Mouse (Mus musculus) brain, adult 10 weeks (tissue): ENCODE results near the gene Cfap161. TPM values are rescaled to one million over a fixed set of nuclear protein-coding genes. Genes with fewer than 3 reads are reported as not detected.

Experiments
- polyA plus RNA-seq: library from polyadenylated mRNA; stranded (reverse); fragments of 350-450 nt; fragmentation: Illumina TruSeq; extraction: RNeasy Lipid Tissue Mini Kit (QIAGEN cat#74804); gene quantifications from one replicate; pipeline ENCODE4 v1.2.3, GENCODE M21; 2015; ENCODE audit warnings: low read depth, low replicate concordance

Cfap161 gene
- 4.2 TPM for polyA plus RNA-seq

GRCm38 (mm10) chr7:83794705-83795104 lies at the start of gene Cfap161:
Gene Cfap161 (minus strand): TSS chr7:83794880.

GRCm38 (mm10) chr7:83745413-83746106 lies 49.1 kb downstream of the Cfap161 start, which contains the start of gene Il16:
Gene Il16 (minus strand): TSS chr7:83745726.

Other genes starting within 250 kb of the Cfap161 start
- 0.27 TPM for gene Tmc3, start 210.0 kb downstream of the Cfap161 start, polyA plus RNA-seq
- gene Stard5, start 162.9 kb downstream of the Cfap161 start, polyA plus RNA-seq: 8.5 TPM
- gene Il16, start 49.2 kb downstream of the Cfap161 start, polyA plus RNA-seq: 3.9 TPM
- gene Tlnrd1, start 89.4 kb upstream of the Cfap161 start, polyA plus RNA-seq: 14.7 TPM
- 81.2 TPM for gene Mesd, start 89.6 kb upstream of the Cfap161 start, polyA plus RNA-seq